Mouse (Mus musculus): ENCODE measurements around the gene Pbx1. TPM values are rescaled to one million over a fixed set of nuclear protein-coding genes. Genes with fewer than 3 reads are reported as not detected.

The Pbx1 gene
- polyA plus RNA-seq, 1 experiment = 39.3 TPM

GRCm38 (mm10) chr1:168383832-168384593 lies 48.1 kb downstream of the Pbx1 start:
- no peak for DNase-seq (ENCODE audit: low read depth)

GRCm38 (mm10) chr1:168382823-168383157 lies 49.3 kb downstream of the Pbx1 start:
- no peak for DNase-seq (ENCODE audit: low read depth)

- DNase-seq (ENCODE audit: low read depth) = no peak
Observed at GRCm38 (mm10) chr1:168382106-168382822, 49.8 kb downstream of the Pbx1 start.

GRCm38 (mm10) chr1:168381451-168381850 lies 50.6 kb downstream of the Pbx1 start:
- DNase-seq (ENCODE audit: low read depth) = no peak

- DNase-seq (ENCODE audit: low read depth) = no peak
Observed at GRCm38 (mm10) chr1:168380241-168380770, 51.8 kb downstream of the Pbx1 start.

GRCm38 (mm10) chr1:168377650-168378049 lies 54.4 kb downstream of the Pbx1 start:
- no peak for DNase-seq (ENCODE audit: low read depth)

- DNase-seq (ENCODE audit: low read depth) = no peak
Observed at GRCm38 (mm10) chr1:168376330-168376729, 55.7 kb downstream of the Pbx1 start.

- no peak for DNase-seq (ENCODE audit: low read depth)
Observed at GRCm38 (mm10) chr1:168374953-168375600, 57.0 kb downstream of the Pbx1 start.

- no peak for DNase-seq (ENCODE audit: low read depth)
Observed at GRCm38 (mm10) chr1:168372089-168372488, 60.0 kb downstream of the Pbx1 start.

GRCm38 (mm10) chr1:168370966-168371365 lies 61.1 kb downstream of the Pbx1 start:
- no peak for DNase-seq (ENCODE audit: low read depth)

- DNase-seq (ENCODE audit: low read depth) = no peak
Observed at GRCm38 (mm10) chr1:168366261-168366660, 65.8 kb downstream of the Pbx1 start.

GRCm38 (mm10) chr1:168364325-168364724 lies 67.7 kb downstream of the Pbx1 start:
- DNase-seq (ENCODE audit: low read depth) = no peak

- no peak for DNase-seq (ENCODE audit: low read depth)
Observed at GRCm38 (mm10) chr1:168363053-168363452, 69.0 kb downstream of the Pbx1 start.

- DNase-seq (ENCODE audit: low read depth) = peak; percentile 82
Observed at GRCm38 (mm10) chr1:168362464-168362863, 69.6 kb downstream of the Pbx1 start.

- DNase-seq (ENCODE audit: low read depth) = no peak
Observed at GRCm38 (mm10) chr1:168357680-168358611, 74.1 kb downstream of the Pbx1 start.

- no peak for DNase-seq (ENCODE audit: low read depth)
Observed at GRCm38 (mm10) chr1:168356970-168357441, 75.1 kb downstream of the Pbx1 start.

GRCm38 (mm10) chr1:168355985-168356556 lies 76.0 kb downstream of the Pbx1 start:
- no peak for DNase-seq (ENCODE audit: low read depth)

GRCm38 (mm10) chr1:168354934-168355333 lies 77.1 kb downstream of the Pbx1 start:
- DNase-seq (ENCODE audit: low read depth) = no peak

- DNase-seq (ENCODE audit: low read depth) = no peak
Observed at GRCm38 (mm10) chr1:168348036-168348784, 83.9 kb downstream of the Pbx1 start.

GRCm38 (mm10) chr1:168344918-168345317 lies 87.2 kb downstream of the Pbx1 start:
- no peak for DNase-seq (ENCODE audit: low read depth)
